Mouse (Mus musculus) adrenal gland, postnatal 14 days (tissue): ENCODE measurements around the gene Med6. TPM values are rescaled to one million over a fixed set of nuclear protein-coding genes. Genes with fewer than 3 reads are reported as not detected.

Experiments used
- DNase-seq: peaks from one replicate; pipeline ENCODE4 v3.0.0; 2021; ENCODE audit warnings: mixed read lengths
- long read RNA-seq, 2 experiments: library from polyadenylated mRNA; stranded (forward); transcript quantifications; one replicate each; pipeline ENCODE4 v2.0.0; 2021
- total RNA-seq: library from RNA; stranded (reverse); gene quantifications from 2 replicates; pipeline ENCODE4 v1.2.3, GENCODE M21; 2021

Med6 gene
- 26.7 and 26.9 TPM in 2 replicates for total RNA-seq
- long read RNA-seq, experiment 1, transcript Med6-204 (8 exons, 1,059 nt), result major isoform, 33 of 34 reads
- long read RNA-seq, experiment 1, partial matches to known transcripts, result 0 of 34 reads
- long read RNA-seq, experiment 1, other reads (novel, unspliced or antisense), result 1 of 34 reads
- long read RNA-seq, experiment 2, transcript Med6-204 (8 exons, 1,059 nt), result major isoform, 17 of 18 reads
- long read RNA-seq, experiment 2, partial matches to known transcripts, result 0 of 18 reads
- long read RNA-seq, experiment 2, other reads (novel, unspliced or antisense), result 1 of 18 reads

GRCm38 (mm10) chr12:81594902-81595671, at the start of gene Med6:
Gene Med6 (minus strand): TSS chr12:81595008.
- peak; percentile 96 for DNase-seq

GRCm38 (mm10) chr12:81642361-81643082, 47.7 kb upstream of the Med6 start:
- no peak for DNase-seq

- no peak for DNase-seq
Observed at GRCm38 (mm10) chr12:81640656-81641055, 45.8 kb upstream of the Med6 start.

- no peak for DNase-seq
Observed at GRCm38 (mm10) chr12:81633246-81633645, 38.4 kb upstream of the Med6 start.

GRCm38 (mm10) chr12:81631661-81632401, 37.0 kb upstream of the Med6 start:
- DNase-seq, result no peak

- peak; percentile 66 for DNase-seq
Observed at GRCm38 (mm10) chr12:81630915-81631660, 36.3 kb upstream of the Med6 start, which contains the start of gene Ttc9. Gene Ttc9 (plus strand): TSS chr12:81631249.

GRCm38 (mm10) chr12:81630520-81630914, 35.7 kb upstream of the Med6 start:
- peak; percentile 41 for DNase-seq

- DNase-seq, result no peak
Observed at GRCm38 (mm10) chr12:81628091-81628490, 33.3 kb upstream of the Med6 start.

- DNase-seq, result no peak
Observed at GRCm38 (mm10) chr12:81627426-81627825, 32.6 kb upstream of the Med6 start.

- no peak for DNase-seq
Observed at GRCm38 (mm10) chr12:81626226-81626861, 31.5 kb upstream of the Med6 start.

GRCm38 (mm10) chr12:81623377-81623776, 28.6 kb upstream of the Med6 start:
- no peak for DNase-seq

- peak; percentile 76 for DNase-seq
Observed at GRCm38 (mm10) chr12:81619302-81619701, 24.5 kb upstream of the Med6 start.

GRCm38 (mm10) chr12:81616980-81617379, 22.2 kb upstream of the Med6 start:
- DNase-seq, result no peak

GRCm38 (mm10) chr12:81615807-81616206, 21.0 kb upstream of the Med6 start:
- DNase-seq, result no peak

- DNase-seq, result no peak
Observed at GRCm38 (mm10) chr12:81609445-81609844, 14.6 kb upstream of the Med6 start.

GRCm38 (mm10) chr12:81604995-81605784, 10.4 kb upstream of the Med6 start:
- no peak for DNase-seq

- no peak for DNase-seq
Observed at GRCm38 (mm10) chr12:81596547-81597262, 1.9 kb upstream of the Med6 start.

GRCm38 (mm10) chr12:81568374-81568773, 26.4 kb downstream of the Med6 start, which contains the start of gene Adam21:
Gene Adam21 (minus strand): TSS chr12:81568474.
- DNase-seq, result no peak

- DNase-seq, result no peak
Observed at GRCm38 (mm10) chr12:81567931-81568330, 26.9 kb downstream of the Med6 start.
